Mouse (Mus musculus): ENCODE measurements around the gene Fbn1.
A peak's percentile ranks its signal among the peaks of the same experiment; 100 is the strongest.

The Fbn1 gene

GRCm38 (mm10) chr2:125386221-125386965 is 121.4 kb downstream of the Fbn1 start:
- DNase-seq, result peak; percentile 77

DNA sequence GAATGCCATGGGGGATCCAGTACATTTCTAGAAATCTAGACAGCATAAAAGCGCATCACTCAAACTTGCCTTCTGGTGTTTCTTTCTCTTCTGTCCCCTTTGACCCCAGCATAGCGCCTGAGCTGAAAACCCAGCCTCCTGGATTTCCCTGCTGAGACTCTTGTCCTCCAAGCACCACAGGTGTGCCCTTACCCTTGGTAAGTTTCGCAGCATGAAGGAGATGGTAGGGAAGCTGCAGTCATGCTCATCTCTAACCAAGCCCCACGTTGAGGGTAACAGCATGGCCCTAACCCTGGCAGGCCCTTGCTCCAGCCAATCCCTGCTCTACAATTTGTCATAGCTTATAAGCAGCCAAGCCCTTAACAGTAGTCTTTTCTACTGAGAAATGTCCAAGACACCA is 122.9 kb downstream of the Fbn1 start:
- peak; percentile 87 for DNase-seq

- DNase-seq, result peak; percentile 95
Measured at GRCm38 (mm10) chr2:125384415-125384814, 123.4 kb downstream of the Fbn1 start.

- peak; percentile 84 for DNase-seq
Measured at GRCm38 (mm10) chr2:125383273-125383641, 124.5 kb downstream of the Fbn1 start.

- peak; percentile 72 for DNase-seq
Measured at GRCm38 (mm10) chr2:125382613-125383272, 125.0 kb downstream of the Fbn1 start.

DNA sequence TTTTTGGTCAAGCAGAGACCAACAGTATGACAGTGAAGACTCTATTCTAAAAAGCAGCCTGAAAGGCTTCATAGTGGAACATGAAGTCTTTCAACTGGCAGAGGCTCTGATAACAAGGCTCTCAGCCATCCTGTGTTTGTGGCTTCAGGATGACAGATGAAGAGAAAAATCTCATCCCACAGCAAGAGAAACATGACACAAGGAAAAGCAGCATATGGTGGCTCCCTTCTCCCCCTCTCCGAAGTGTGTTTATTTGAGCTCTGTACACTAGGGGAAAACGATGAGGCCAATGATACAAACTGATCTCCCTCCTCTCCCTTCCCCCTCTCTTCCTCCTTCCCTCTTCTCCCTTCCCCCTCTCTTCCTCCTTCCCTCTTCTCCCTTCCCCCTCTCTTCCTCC is 127.7 kb downstream of the Fbn1 start:
- peak; percentile 40 for DNase-seq

- peak; percentile 41 for DNase-seq
Measured at GRCm38 (mm10) chr2:125379206-125379605, 128.6 kb downstream of the Fbn1 start.

GRCm38 (mm10) chr2:125375926-125376325 is 131.9 kb downstream of the Fbn1 start:
- DNase-seq, result peak; percentile 66

DNA sequence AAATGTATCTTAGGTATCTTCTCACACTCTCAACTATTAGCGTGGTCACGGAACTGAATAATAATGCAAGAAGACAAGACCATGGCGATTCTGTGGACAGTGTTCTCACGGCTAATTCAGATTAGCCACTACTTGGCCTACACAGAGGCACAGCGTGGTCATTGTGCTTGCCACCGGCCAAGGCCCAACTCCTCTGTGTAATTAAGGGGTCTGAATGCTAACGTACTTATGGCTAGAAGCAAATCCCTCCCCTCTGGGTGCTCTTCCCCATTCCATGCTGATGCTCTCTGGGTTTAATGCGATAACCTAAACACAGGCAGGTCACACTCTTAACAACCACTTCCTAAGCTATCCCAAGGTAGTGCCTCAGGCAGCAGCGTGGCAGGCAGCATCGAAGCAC is 132.5 kb downstream of the Fbn1 start:
- peak; percentile 85 for DNase-seq

DNA sequence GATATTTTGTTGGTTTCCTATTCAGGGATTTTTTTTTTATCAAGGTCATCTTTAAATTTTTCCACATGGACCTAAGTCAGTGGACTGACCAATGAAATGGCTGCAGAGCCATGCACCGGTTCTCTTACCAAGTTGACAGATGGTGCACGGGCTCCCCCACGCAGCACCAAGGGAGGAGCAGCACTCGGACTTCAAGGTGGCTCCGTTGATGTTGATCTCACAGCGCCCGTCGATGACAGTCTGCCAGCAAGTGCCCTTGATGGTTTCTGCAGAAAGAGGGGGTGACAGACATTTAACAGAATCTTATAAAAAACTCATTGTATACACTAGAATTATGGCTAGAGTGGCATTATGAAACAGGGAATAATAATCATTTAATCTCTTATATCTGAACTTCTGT is 138.1 kb downstream of the Fbn1 start:
- peak; percentile 81 for DNase-seq

GRCm38 (mm10) chr2:125368616-125369015 is 139.2 kb downstream of the Fbn1 start:
- DNase-seq, result peak; percentile 92

GRCm38 (mm10) chr2:125361661-125362060 is 146.1 kb downstream of the Fbn1 start:
- peak; percentile 87 for DNase-seq

- DNase-seq, result peak; percentile 89
Measured at GRCm38 (mm10) chr2:125356486-125356885, 151.3 kb downstream of the Fbn1 start.

DNA sequence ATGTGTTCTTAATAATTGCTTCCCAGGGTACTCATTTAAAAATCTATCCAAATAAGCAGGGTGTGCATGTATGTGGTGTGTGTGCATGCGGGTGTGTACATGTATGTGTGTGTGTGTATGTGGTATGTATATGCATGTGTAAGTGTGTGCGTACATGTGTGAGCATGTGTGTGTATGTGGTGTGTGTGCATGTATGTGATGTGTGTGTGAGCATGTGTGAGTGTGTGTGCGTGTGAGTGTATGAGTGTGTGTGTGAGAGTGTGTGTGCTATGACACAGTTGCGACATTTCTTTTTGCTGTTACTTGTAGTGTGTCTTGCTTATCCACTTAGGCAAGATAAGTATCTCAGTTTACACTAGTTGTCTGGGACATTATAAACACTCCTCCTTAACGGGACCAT is 151.7 kb downstream of the Fbn1 start:
- peak; percentile 86 for DNase-seq

DNA sequence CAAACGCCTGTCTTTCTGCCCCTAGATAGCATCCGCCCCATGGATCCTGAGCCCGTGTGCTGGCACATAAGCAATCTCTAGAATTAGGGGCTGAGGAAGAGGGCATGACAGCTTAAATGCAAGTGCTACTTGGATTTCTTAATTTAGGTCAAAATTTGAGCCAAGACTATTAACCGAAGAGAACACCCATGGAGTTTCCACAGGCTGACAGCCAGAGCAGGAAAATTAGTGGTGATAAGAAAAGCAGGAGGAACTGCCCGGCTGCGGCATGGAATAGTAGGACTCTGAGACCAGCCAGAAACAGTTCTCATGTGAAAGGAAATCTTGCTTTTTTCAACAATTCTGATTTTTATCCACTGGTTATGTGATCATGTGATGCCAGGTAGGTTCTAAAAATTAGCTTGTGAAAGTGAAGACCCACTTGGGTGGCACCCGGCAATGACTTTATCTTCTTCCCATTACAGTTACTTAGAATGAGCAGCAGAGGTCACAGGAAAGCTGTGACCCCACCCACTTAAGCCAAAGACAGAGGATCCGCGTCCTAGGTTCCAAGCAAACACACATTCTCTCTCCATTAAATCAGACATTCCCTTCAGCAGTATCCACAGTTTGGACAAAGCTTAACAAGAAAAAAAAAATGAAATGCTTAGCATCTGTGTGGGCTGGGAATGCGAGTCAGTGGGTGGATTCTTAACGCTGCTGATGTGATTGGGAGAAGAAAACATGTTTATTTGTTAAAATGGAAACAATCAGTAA is 152.4 kb downstream of the Fbn1 start:
- peak; percentile 95 for DNase-seq

- DNase-seq, result peak; percentile 72
Measured at GRCm38 (mm10) chr2:125354587-125354986, 153.2 kb downstream of the Fbn1 start.

GRCm38 (mm10) chr2:125349144-125349543 is 158.6 kb downstream of the Fbn1 start:
- DNase-seq, result peak; percentile 95

GRCm38 (mm10) chr2:125342181-125342950 is 165.4 kb downstream of the Fbn1 start:
- DNase-seq, result peak; percentile 76

GRCm38 (mm10) chr2:125340381-125340780 is 167.4 kb downstream of the Fbn1 start:
- peak; percentile 59 for DNase-seq

DNA sequence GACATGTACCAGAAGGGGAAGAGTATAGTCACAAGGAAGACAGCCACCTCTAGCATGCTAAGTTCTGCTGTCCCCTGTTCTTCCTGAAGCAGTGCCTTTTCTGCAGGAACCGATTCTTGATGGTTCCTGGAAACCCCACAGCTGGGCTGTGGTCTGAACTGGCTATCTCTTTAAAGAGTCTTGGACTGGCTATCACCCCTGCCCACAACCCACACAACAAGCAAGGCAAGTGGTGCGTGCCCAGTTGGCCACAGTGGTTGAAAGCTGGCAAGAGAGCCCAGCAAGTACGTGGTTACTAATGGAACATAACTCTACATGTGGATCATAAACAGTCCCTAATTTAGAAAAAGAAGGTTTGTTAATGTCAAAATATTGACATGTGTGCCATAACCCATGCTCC is 170.6 kb downstream of the Fbn1 start:
- DNase-seq, result peak; percentile 51

- DNase-seq, result peak; percentile 82
Measured at GRCm38 (mm10) chr2:125335206-125335605, 172.6 kb downstream of the Fbn1 start.

DNA sequence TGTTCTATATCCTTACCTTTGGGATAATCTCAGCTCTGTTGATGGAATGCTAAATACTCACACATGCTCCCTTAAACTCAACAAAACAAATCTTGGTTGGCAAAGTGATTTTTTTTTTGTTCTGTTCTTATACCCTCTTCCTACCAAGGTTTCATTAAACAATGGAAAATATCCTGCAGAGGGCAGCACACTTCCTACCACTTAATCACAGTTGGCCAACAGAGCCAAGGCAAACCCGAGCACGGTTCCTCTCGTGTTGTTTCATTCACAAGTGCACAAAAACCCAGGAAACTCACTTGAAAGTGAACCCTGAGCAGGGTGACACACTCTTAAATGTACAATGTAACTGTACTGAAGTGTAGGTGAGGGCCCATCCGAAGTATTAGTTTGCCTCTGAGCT is 173.6 kb downstream of the Fbn1 start:
- peak; percentile 70 for DNase-seq

- peak; percentile 55 for DNase-seq
Measured at GRCm38 (mm10) chr2:125331581-125331980, 176.2 kb downstream of the Fbn1 start.
